Mouse (Mus musculus) forebrain, postnatal 0 days (tissue): ENCODE results near the gene Gm4952. TPM values are rescaled to one million over a fixed set of nuclear protein-coding genes. Genes with fewer than 3 reads are reported as not detected.

Source experiments
- ATAC-seq: fragments of 200-750 bp; cut with Nextera tagmentation; 2 replicates; pipeline ENCODE4 v1.8.0; 2017; ENCODE audit warnings: mild to moderate bottlenecking, moderate library complexity
- DNase-seq: peaks from one replicate; pipeline ENCODE4 v3.0.0-alpha.2; 2015
- H3K27ac ChIP-seq: fragments of 300-500 bp; sonication (generic); 2 replicates; pipeline ENCODE4 v1.5.1; 2014; ENCODE audit warnings: low read depth, mild to moderate bottlenecking, antibody characterized with exemption, low read length, moderate library complexity, mixed read lengths
- H3K27me3 ChIP-seq: fragments of 300-500 bp; sonication (generic); 2 replicates; pipeline ENCODE4 v1.6.1; 2014; ENCODE audit warnings: mild to moderate bottlenecking, low read length, mixed read lengths; ENCODE audit not compliant: insufficient read depth
- H3K36me3 ChIP-seq: fragments of 300-500 bp; sonication (generic); 2 replicates; pipeline ENCODE4 v1.6.1; 2014; ENCODE audit warnings: mild to moderate bottlenecking, moderate library complexity; ENCODE audit not compliant: insufficient read depth
- H3K4me1 ChIP-seq: fragments of 300-500 bp; sonication (generic); 2 replicates; pipeline ENCODE4 v1.6.1; 2014; ENCODE audit warnings: antibody characterized with exemption; ENCODE audit not compliant: insufficient read depth
- H3K4me2 ChIP-seq: fragments of 300-500 bp; sonication (generic); 2 replicates; pipeline ENCODE4 v1.6.1; 2014; ENCODE audit warnings: low read depth, mild to moderate bottlenecking, moderate library complexity
- H3K4me3 ChIP-seq: fragments of 300-500 bp; sonication (generic); 2 replicates; pipeline ENCODE4 v1.5.1; 2014; ENCODE audit warnings: low read depth, low read length, mixed read lengths
- H3K9ac ChIP-seq: fragments of 300-500 bp; sonication (generic); 2 replicates; pipeline ENCODE4 v1.6.1; 2014; ENCODE audit warnings: mild to moderate bottlenecking
- H3K9me3 ChIP-seq: fragments of 300-500 bp; sonication (generic); 2 replicates; pipeline ENCODE4 v1.6.1; 2016; ENCODE audit warnings: low read length
- CTCF ChIP-seq: sonication (generic); IDR thresholded peaks from 2 replicates; pipeline ENCODE4 v1.5.1; 2016; ENCODE audit warnings: antibody characterized with exemption, control low read depth, low read depth
- WGBS: fragments of 180-500 bp; shearing (Covaris S2); extraction: QIAGEN DNeasy Blood & Tissue Kit; methylation state at CpG from one replicate; pipeline ENCODE4 v1.1.7; 2014; 5-methylcytosine and 5-hydroxymethylcytosine counted together
- polyA plus RNA-seq: library from polyadenylated mRNA; unstranded; fragments of >200 nt; fragmentation: Nextera tagmentation; extraction: Ambion mirVana; gene quantifications from 2 replicates; pipeline ENCODE4 v1.2.1, GENCODE M21; 2015
- total RNA-seq: library from RNA; depleted of rRNA; stranded (reverse); fragments of >200 nt; gene quantifications from 2 replicates; pipeline ENCODE4 v1.2.3, GENCODE M21; 2014; rRNA removed

Gm4952 gene
- total RNA-seq (0.29 and 0.31 TPM in 2 replicates), polyA plus RNA-seq (0.13 and 0.19 TPM in 2 replicates)

DNA sequence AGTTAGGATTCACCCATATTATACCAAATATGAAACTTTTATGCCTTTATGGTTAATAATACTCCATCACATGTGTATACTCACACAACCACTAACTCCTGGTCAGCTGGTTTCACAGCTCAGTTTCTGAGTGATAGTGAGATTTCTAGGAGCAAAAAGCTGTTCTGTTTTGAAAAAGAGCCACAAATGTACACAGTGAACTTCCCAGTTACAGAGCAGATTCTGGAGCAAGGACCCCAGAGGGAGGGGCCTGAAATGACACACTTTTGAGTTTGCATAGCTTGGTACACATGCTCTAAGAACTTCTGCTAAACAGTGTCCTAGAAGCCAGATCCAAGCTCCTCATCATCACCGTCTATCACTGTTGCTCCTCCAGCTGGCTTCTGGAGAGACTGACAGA, at the start of gene Gm4952:
Gene Gm4952 (plus strand): TSS at position 301 of the 400 bp plus-strand sequence.
- DNase-seq = no peak
- no peaks in the 10 kb centered on the region for H3K9me3 ChIP-seq
- H3K27me3 ChIP-seq = no peaks in the 10 kb centered on the region
- H3K4me3 ChIP-seq = no peak within 1 kb of the TSS
- ATAC-seq = no peak
- no peaks in the 10 kb centered on the region for H3K36me3 ChIP-seq
- no peak within 1 kb of the TSS for H3K9ac ChIP-seq
- WGBS = 70% methylated on average over 1 of the region's 1 CpGs
- no peak within 1 kb of the TSS for H3K4me2 ChIP-seq
- no peak within 1 kb of the TSS for H3K27ac ChIP-seq
- TF ChIP-seq CTCF = no peak
- H3K4me1 ChIP-seq = 0 out of 2 replicates have a peak, but pooled peaks cover 7% of the 10 kb centered on the region

DNA sequence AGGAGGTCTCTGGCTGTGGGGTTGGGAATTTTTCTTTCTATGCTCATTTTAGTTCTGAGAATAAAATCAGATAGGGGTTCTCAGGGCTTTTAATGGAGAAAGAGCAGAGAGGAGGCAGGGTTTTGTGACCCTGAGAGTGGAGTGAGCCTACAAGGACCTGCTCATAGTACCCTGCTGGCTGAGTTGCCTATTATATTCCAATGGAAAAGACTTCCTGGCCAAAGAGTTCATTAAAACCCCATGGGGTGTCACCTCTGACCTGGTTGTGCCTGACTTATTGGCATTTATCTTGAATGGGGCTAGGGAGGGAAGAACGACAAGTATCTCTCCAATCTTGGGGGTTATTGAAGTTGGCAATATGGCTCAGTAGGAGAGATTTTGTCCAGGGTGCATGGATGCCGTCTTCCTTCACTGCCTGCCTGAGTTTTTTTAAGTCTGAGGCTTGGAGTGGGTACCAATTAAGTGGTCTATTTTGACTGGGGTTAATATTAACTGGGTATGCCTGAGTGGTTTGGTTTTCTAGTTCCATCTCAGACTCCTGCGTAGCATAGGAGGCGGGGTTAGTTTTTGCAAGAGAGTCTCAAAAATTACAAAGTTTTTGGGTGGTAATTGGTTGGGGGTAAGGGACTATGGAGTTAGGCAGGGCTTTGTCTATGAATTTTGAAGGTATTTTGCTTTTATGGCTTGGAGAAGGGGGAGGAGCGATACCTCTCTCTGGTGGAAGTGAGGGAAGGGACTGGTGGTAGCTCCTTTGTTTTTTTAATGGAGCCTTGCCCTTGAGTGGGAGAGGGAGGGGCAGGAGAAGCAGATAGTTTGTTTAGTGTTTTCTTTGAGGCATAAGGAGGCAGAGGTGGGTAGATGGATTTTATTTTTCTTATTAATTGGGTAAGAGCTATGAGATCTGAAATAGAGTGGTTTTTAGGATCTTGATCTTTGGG, 49.5 kb upstream of the Gm4952 start:
- Histone ChIP-seq H3K27ac (no peak overlapping the region), H3K4me1 (no peaks in the 10 kb centered on the region), H3K9me3 (no peaks in the 10 kb centered on the region), H3K4me3 (no peak overlapping the region), H3K27me3 (no peaks in the 10 kb centered on the region), H3K36me3 (no peaks in the 10 kb centered on the region), H3K9ac (no peak overlapping the region), H3K4me2 (no peak overlapping the region)
- no peak for TF ChIP-seq CTCF
- WGBS = 65% methylated on average over 5 of the region's 5 CpGs
- ATAC-seq (no peak), DNase-seq (no peak)

DNA sequence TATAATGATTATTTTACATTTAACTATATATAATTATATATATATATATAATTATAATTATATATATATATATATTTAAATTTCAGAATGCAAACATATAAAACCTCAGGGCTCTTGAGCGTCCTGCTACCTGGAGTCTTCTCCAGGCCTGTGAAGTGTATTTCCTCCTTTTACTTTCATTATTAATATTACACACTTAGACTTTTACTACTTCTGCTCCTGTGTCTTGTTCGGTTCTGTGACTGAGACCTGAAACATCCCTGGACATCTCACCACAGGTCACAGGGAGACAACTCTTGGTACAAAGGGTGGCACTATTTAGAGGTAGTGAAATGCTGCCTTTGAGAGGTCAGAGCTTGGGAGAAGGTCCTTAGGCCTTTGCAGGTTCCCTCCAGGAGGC, 43.5 kb upstream of the Gm4952 start:
- no peak for TF ChIP-seq CTCF
- no peaks in the 10 kb centered on the region for H3K4me1 ChIP-seq
- H3K36me3 ChIP-seq = no peaks in the 10 kb centered on the region
- WGBS = 90% methylated on average over 2 of the region's 2 CpGs
- H3K27me3 ChIP-seq = no peaks in the 10 kb centered on the region
- no peak overlapping the region for H3K4me3 ChIP-seq
- DNase-seq (no peak), ATAC-seq (no peak)
- no peak overlapping the region for H3K4me2 ChIP-seq
- H3K9me3 ChIP-seq = no peaks in the 10 kb centered on the region
- H3K27ac ChIP-seq = no peak overlapping the region
- no peak overlapping the region for H3K9ac ChIP-seq

- ATAC-seq = no peak
- H3K36me3 ChIP-seq = no peaks in the 10 kb centered on the region
- no peaks in the 10 kb centered on the region for H3K4me1 ChIP-seq
- no peaks in the 10 kb centered on the region for H3K9me3 ChIP-seq
- no peak overlapping the region for H3K4me3 ChIP-seq
- no peak overlapping the region for H3K9ac ChIP-seq
- 91% methylated on average over 4 of the region's 4 CpGs for WGBS
- no peaks in the 10 kb centered on the region for H3K27me3 ChIP-seq
- H3K27ac ChIP-seq = no peak overlapping the region
- TF ChIP-seq CTCF = no peak
- H3K4me2 ChIP-seq = no peak overlapping the region
- no peak for DNase-seq
These were observed 41.6 kb upstream of the Gm4952 start for GRCm38 (mm10) chr19:12558219-12558618.

GRCm38 (mm10) chr19:12564197-12564596, 35.6 kb upstream of the Gm4952 start:
- no peaks in the 10 kb centered on the region for H3K27me3 ChIP-seq
- DNase-seq (no peak), ATAC-seq (no peak)
- H3K4me1 ChIP-seq = no peaks in the 10 kb centered on the region
- H3K4me2 ChIP-seq = no peak overlapping the region
- H3K4me3 ChIP-seq = no peak overlapping the region
- no peaks in the 10 kb centered on the region for H3K9me3 ChIP-seq
- TF ChIP-seq CTCF = no peak
- H3K27ac ChIP-seq = no peak overlapping the region
- no peaks in the 10 kb centered on the region for H3K36me3 ChIP-seq
- H3K9ac ChIP-seq = no peak overlapping the region

- H3K9me3 ChIP-seq = no peaks in the 10 kb centered on the region
- no peak for TF ChIP-seq CTCF
- WGBS = 43% methylated on average over 4 of the region's 4 CpGs
- H3K4me1 ChIP-seq = no peaks in the 10 kb centered on the region
- no peak for ATAC-seq
- H3K4me3 ChIP-seq = no peak overlapping the region
- no peak overlapping the region for H3K27ac ChIP-seq
- DNase-seq = no peak
- no peaks in the 10 kb centered on the region for H3K36me3 ChIP-seq
- no peaks in the 10 kb centered on the region for H3K27me3 ChIP-seq
- no peak overlapping the region for H3K9ac ChIP-seq
- no peak overlapping the region for H3K4me2 ChIP-seq
These were observed 32.8 kb upstream of the Gm4952 start for GRCm38 (mm10) chr19:12567011-12567410.

GRCm38 (mm10) chr19:12570866-12571265, 28.9 kb upstream of the Gm4952 start:
- no peak for TF ChIP-seq CTCF
- no peaks in the 10 kb centered on the region for H3K27me3 ChIP-seq
- peaks cover 6% of the 10 kb centered on the region; the same call in 1 of the 2 replicates for H3K4me1 ChIP-seq
- H3K36me3 ChIP-seq = no peaks in the 10 kb centered on the region
- H3K9me3 ChIP-seq = no peaks in the 10 kb centered on the region
- ATAC-seq (no peak), DNase-seq (no peak)
- no peak overlapping the region for H3K4me2 ChIP-seq
- H3K9ac ChIP-seq = no peak overlapping the region
- 62% methylated on average over 2 of the region's 2 CpGs for WGBS
- H3K27ac ChIP-seq = no peak overlapping the region
- no peak overlapping the region for H3K4me3 ChIP-seq
